In the genomic region with DNA sequence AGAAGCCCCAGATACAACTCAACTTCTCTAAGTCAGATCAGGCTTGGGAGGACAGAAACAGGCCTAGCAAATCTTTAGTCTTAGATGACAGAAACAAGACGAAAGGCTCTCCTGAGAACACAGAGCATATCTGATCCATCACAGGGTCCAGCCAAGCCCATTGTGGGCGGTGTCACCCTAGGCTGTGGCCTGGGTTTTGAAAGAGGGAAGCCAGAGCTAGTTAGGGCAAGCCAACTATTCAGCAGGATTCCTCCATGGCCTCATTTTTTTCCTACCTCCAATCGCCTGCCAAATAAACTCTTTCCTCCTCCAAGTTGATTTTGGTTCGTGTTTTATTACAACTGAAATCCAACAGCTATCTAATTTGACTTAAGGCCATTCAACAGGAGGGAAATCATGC, we compare ENCODE assay signal across 9 mouse cellular contexts. TPM values are rescaled to one million over a fixed set of nuclear protein-coding genes. Genes with fewer than 3 reads are reported as not detected.
DNase-seq lines count a peak whose midpoint lies in the region; ATAC-seq and TF ChIP-seq lines count a peak whose summit lies in the region.
"Had no signal": no experiment of that assay in that cellular context is flagged by ENCODE, and none has a peak within 500 bp of the region (broad histone marks: within the 10 kb centered on the region; RNA-seq: fewer than 3 reads in every experiment).

No protein-coding gene starts in this region.

- H3K9ac ChIP-seq in intestine, embryonic 15.5 days, result no peak overlapping the region
- H3K9ac ChIP-seq in intestine, postnatal 0 days (ENCODE audit: low read depth, low read length), result no peak overlapping the region
- H3K9ac ChIP-seq in midbrain, embryonic 16.5 days (ENCODE audit: low read depth, low read length), result no peak overlapping the region
- H3K9ac ChIP-seq: limb, embryonic 12.5 days had no signal

- H3K4me1 ChIP-seq in intestine, embryonic 15.5 days (replicated peaks), result no peaks in the 10 kb centered on the region
- H3K4me1 ChIP-seq in intestine, postnatal 0 days (replicated peaks; ENCODE audit: control insufficient read depth, insufficient read depth, low read length), result no peaks in the 10 kb centered on the region; the same call in 1 of the 2 replicates
- H3K4me1 ChIP-seq in midbrain, embryonic 16.5 days (ENCODE audit: control insufficient read depth, insufficient read depth, low read length), result no peaks in the 10 kb centered on the region
- H3K4me1 ChIP-seq: hindbrain, embryonic 10.5 days; limb, embryonic 12.5 days had no signal

- intact Hi-C loops in gastrocnemius, postnatal 14 days (cut with DNase I; ENCODE audit: low total_unique reads), result no loop called here

- no peaks in the 10 kb centered on the region for H3K9me3 ChIP-seq in intestine, embryonic 15.5 days
- no peaks in the 10 kb centered on the region for H3K9me3 ChIP-seq in intestine, postnatal 0 days (ENCODE audit: control insufficient read depth)
- H3K9me3 ChIP-seq in midbrain, embryonic 16.5 days (replicated peaks; ENCODE audit: control insufficient read depth, low read length, poor library complexity, severe bottlenecking), result no peaks in the 10 kb centered on the region
- H3K9me3 ChIP-seq: hindbrain, embryonic 10.5 days; limb, embryonic 12.5 days had no signal

- H3K36me3 ChIP-seq in intestine, embryonic 15.5 days, result no peaks in the 10 kb centered on the region
- no peaks in the 10 kb centered on the region for H3K36me3 ChIP-seq in intestine, postnatal 0 days (ENCODE audit: control insufficient read depth, insufficient read depth)
- no peaks in the 10 kb centered on the region for H3K36me3 ChIP-seq in midbrain, embryonic 16.5 days (ENCODE audit: control insufficient read depth, insufficient read depth, low read length)
- H3K36me3 ChIP-seq: limb, embryonic 12.5 days had no signal

- no peak overlapping the region for H3K4me3 ChIP-seq in intestine, embryonic 15.5 days (replicated peaks)
- H3K4me3 ChIP-seq in intestine, postnatal 0 days (ENCODE audit: low read depth, low read length), result no peak overlapping the region
- H3K4me3 ChIP-seq in midbrain, embryonic 16.5 days (ENCODE audit: low read depth, low read length), result no peak overlapping the region
- H3K4me3 ChIP-seq: hindbrain, embryonic 10.5 days; limb, embryonic 12.5 days had no signal

- 68% methylated on average over 4 of the region's 4 CpGs for WGBS in intestine, embryonic 15.5 days
- 73% methylated on average over 4 of the region's 4 CpGs for WGBS in intestine, postnatal 0 days
- 94% methylated on average over 4 of the region's 4 CpGs for WGBS in midbrain, embryonic 16.5 days

- DNase-seq in lung, postnatal 36 days, result peak; percentile 10
- no peak for DNase-seq in lung, postnatal 14 days
- DNase-seq in gastrocnemius, postnatal 14 days, result peak; percentile 12
- DNase-seq in urinary bladder, postnatal 36 days (ENCODE audit: low spot score in 2 of 2), result peak; percentile 23 to 38

- H3K4me2 ChIP-seq in intestine, embryonic 15.5 days (replicated peaks), result no peak overlapping the region
- no peak overlapping the region for H3K4me2 ChIP-seq in intestine, postnatal 0 days (replicated peaks; ENCODE audit: low read depth)
- H3K4me2 ChIP-seq in midbrain, embryonic 16.5 days (ENCODE audit: low read length), result no peak overlapping the region
- H3K4me2 ChIP-seq: limb, embryonic 12.5 days had no signal

- 0 out of 2 replicates have a peak, but pooled peaks have one; percentile 43 for ATAC-seq in intestine, embryonic 15.5 days
- no peak for ATAC-seq in intestine, postnatal 0 days
- no peak for ATAC-seq in midbrain, embryonic 16.5 days

- H3K27ac ChIP-seq in intestine, embryonic 15.5 days, result peak overlapping the region; percentile 44
- no peak overlapping the region; the same call in 1 of the 2 replicates for H3K27ac ChIP-seq in intestine, postnatal 0 days (ENCODE audit: low read depth, low read length)
- H3K27ac ChIP-seq in midbrain, embryonic 16.5 days (ENCODE audit: low read length), result no peak overlapping the region
- H3K27ac ChIP-seq: hindbrain, embryonic 10.5 days; limb, embryonic 12.5 days had no signal

- no peaks in the 10 kb centered on the region for H3K27me3 ChIP-seq in intestine, embryonic 15.5 days (replicated peaks)
- H3K27me3 ChIP-seq in intestine, postnatal 0 days (replicated peaks; ENCODE audit: control insufficient read depth, insufficient read depth, low read length), result no peaks in the 10 kb centered on the region
- H3K27me3 ChIP-seq in midbrain, embryonic 16.5 days (ENCODE audit: control insufficient read depth, insufficient read depth, low read depth, low read length), result no peaks in the 10 kb centered on the region
- H3K27me3 ChIP-seq: limb, embryonic 12.5 days had no signal

- TF ChIP-seq CTCF in intestine, postnatal 0 days (IDR thresholded peaks at IDR 0.05; ENCODE audit: low read depth), result no peak

RNA-seq across cellular contexts. Expression of gene Irak1bp1, which starts 32.0 kb away (rescaled TPM):
- polyA plus RNA-seq in intestine, embryonic 15.5 days (2015; fragmentation: Nextera tagmentation; extraction: Ambion mirVana), result 11.6 and 14.1 TPM in 2 replicates
- polyA plus RNA-seq in intestine, postnatal 0 days (2015; fragmentation: Nextera tagmentation; extraction: Ambion mirVana), result 7.7 and 9.1 TPM in 2 replicates
- 1 to 10 TPM; 1.4 to 2.0 TPM for total RNA-seq in gastrocnemius, postnatal 14 days (2021)
- 35.3 and 38.6 TPM in 2 replicates for polyA plus RNA-seq in midbrain, embryonic 16.5 days (2015; fragmentation: Nextera tagmentation; extraction: Ambion mirVana)
